Mouse (Mus musculus) intestine, embryonic 15.5 days (tissue): ENCODE data around the gene 4833427G06Rik. TPM values are rescaled to one million over a fixed set of nuclear protein-coding genes. Genes with fewer than 3 reads are reported as not detected.

Experiments
- ATAC-seq: fragments of 200-750 bp; cut with Nextera tagmentation; 2 replicates; pipeline ENCODE4 v1.8.0; 2017; ENCODE audit warnings: moderate TSS enrichment, moderate library complexity
- H3K27ac ChIP-seq: fragments of 300-500 bp; sonication (generic); 2 replicates; pipeline ENCODE4 v1.5.1; 2015; ENCODE audit warnings: mild to moderate bottlenecking, inconsistent platforms
- H3K27me3 ChIP-seq: fragments of 300-500 bp; sonication (generic); replicated peaks from 2 replicates; pipeline ENCODE4 v1.6.1; 2015; ENCODE audit warnings: inconsistent platforms
- H3K36me3 ChIP-seq: fragments of 300-500 bp; sonication (generic); 2 replicates; pipeline ENCODE4 v1.6.1; 2015; ENCODE audit warnings: inconsistent platforms
- H3K4me1 ChIP-seq: fragments of 300-500 bp; sonication (generic); replicated peaks from 2 replicates; pipeline ENCODE4 v1.6.1; 2015; ENCODE audit warnings: inconsistent platforms
- H3K4me2 ChIP-seq: fragments of 300-500 bp; sonication (generic); replicated peaks from 2 replicates; pipeline ENCODE4 v1.6.1; 2015; ENCODE audit warnings: mild to moderate bottlenecking, inconsistent platforms
- H3K4me3 ChIP-seq: fragments of 300-500 bp; sonication (generic); replicated peaks from 2 replicates; pipeline ENCODE4 v1.5.1; 2015; ENCODE audit warnings: inconsistent platforms
- H3K9ac ChIP-seq: fragments of 300-500 bp; sonication (generic); 2 replicates; pipeline ENCODE4 v1.6.1; 2015; ENCODE audit warnings: inconsistent platforms
- H3K9me3 ChIP-seq: fragments of 300-500 bp; sonication (generic); 2 replicates; pipeline ENCODE4 v1.6.1; 2016; ENCODE audit warnings: inconsistent platforms
- WGBS: fragments of 180-500 bp; shearing (Covaris S2); methylation state at CpG from one replicate; pipeline ENCODE4 v1.1.7; 2015; 5-methylcytosine and 5-hydroxymethylcytosine counted together
- polyA plus RNA-seq: library from polyadenylated mRNA; unstranded; fragments of >200 nt; fragmentation: Nextera tagmentation; extraction: Ambion mirVana; gene quantifications from 2 replicates; pipeline ENCODE4 v1.2.1, GENCODE M21; 2015

4833427G06Rik gene
- polyA plus RNA-seq, 1 experiment from 2014 or later = not detected

GRCm38 (mm10) chr9:51103808-51104514 lies 2.1 kb upstream of the 4833427G06Rik start:
- H3K4me1 ChIP-seq = peaks cover 8% of the 10 kb centered on the region; the same call in 1 of the 2 replicates
- WGBS = 12% methylated on average over 30 of the region's 30 CpGs
- peak overlapping the region; percentile 56 for H3K9ac ChIP-seq
- peak overlapping the region; percentile 58 for H3K4me3 ChIP-seq
- no peaks in the 10 kb centered on the region; the same call in 1 of the 2 replicates for H3K27me3 ChIP-seq
- no peaks in the 10 kb centered on the region for H3K9me3 ChIP-seq
- H3K36me3 ChIP-seq = no peaks in the 10 kb centered on the region
- H3K4me2 ChIP-seq = peak overlapping the region; percentile 100
- H3K27ac ChIP-seq = no peak overlapping the region
- peak; percentile 59 for ATAC-seq

GRCm38 (mm10) chr9:51102963-51103807 lies 1.3 kb upstream of the 4833427G06Rik start:
- peak; percentile 73 for ATAC-seq
- H3K4me2 ChIP-seq = peak overlapping the region; percentile 100
- H3K9ac ChIP-seq = peak overlapping the region; percentile 56
- H3K27me3 ChIP-seq = no peaks in the 10 kb centered on the region; the same call in 1 of the 2 replicates
- H3K4me1 ChIP-seq = peaks cover 8% of the 10 kb centered on the region; the same call in 1 of the 2 replicates
- H3K9me3 ChIP-seq = no peaks in the 10 kb centered on the region
- H3K27ac ChIP-seq = no peak overlapping the region
- peak overlapping the region; percentile 58 for H3K4me3 ChIP-seq
- 3% methylated on average over 43 of the region's 44 CpGs for WGBS
- no peaks in the 10 kb centered on the region for H3K36me3 ChIP-seq

GRCm38 (mm10) chr9:51096306-51096705 lies 5.6 kb downstream of the 4833427G06Rik start:
- Histone ChIP-seq H3K9me3 (no peaks in the 10 kb centered on the region), H3K27ac (no peak overlapping the region), H3K4me2 (no peak overlapping the region), H3K27me3 (no peaks in the 10 kb centered on the region; the same call in 1 of the 2 replicates), H3K4me1 (no peaks in the 10 kb centered on the region), H3K9ac (no peak overlapping the region), H3K4me3 (no peak overlapping the region), H3K36me3 (no peaks in the 10 kb centered on the region)
- ATAC-seq = no peak
- 40% methylated on average over 2 of the region's 2 CpGs for WGBS

DNA sequence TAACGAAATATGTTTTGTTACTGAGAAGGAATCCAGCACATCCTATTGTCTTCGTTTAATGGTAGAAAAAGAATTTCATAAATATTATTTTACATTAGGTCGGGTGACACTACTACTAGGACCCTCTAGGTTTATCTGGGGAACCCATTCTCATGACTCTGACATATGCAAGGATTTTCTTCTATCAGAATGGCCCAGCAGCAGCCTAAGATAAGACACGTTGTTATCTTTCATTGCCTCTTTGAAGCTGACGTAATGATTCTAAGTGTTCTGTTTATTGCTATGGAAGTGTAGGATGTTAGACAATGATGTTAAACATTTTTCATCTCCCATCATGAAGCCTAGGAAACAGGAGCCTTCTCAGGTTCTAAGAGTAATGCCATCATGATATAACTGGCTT lies 8.2 kb downstream of the 4833427G06Rik start:
- Histone ChIP-seq H3K4me2 (no peak overlapping the region), H3K9ac (no peak overlapping the region), H3K27me3 (no peaks in the 10 kb centered on the region), H3K4me1 (no peaks in the 10 kb centered on the region), H3K9me3 (no peaks in the 10 kb centered on the region), H3K4me3 (no peak overlapping the region), H3K36me3 (no peaks in the 10 kb centered on the region), H3K27ac (no peak overlapping the region)
- WGBS = 60% methylated on average over 5 of the region's 5 CpGs
- no peak for ATAC-seq

DNA sequence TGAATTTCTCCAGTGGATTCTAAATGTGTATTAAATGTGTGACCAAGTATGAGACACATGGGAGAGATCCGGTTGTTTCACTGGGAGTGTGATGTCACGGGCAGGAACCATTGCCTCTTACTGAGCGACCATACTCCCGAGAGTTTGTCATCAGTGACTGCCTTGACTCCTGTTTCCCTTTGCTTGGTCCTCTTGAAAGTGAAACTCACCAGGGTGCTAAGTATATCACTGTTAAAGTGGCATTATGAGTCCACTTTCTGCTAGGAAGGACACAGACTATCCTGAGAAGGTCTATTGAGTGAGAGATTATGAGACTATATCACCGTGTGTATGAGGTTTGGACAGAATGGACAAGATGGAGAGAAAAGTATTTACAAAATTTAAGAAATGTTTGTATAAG lies 20.3 kb downstream of the 4833427G06Rik start:
- Histone ChIP-seq H3K9ac (no peak overlapping the region), H3K4me1 (peaks cover 8% of the 10 kb centered on the region; the same call in 1 of the 2 replicates), H3K36me3 (no peaks in the 10 kb centered on the region), H3K4me2 (no peak overlapping the region), H3K4me3 (no peak overlapping the region), H3K27me3 (no peaks in the 10 kb centered on the region), H3K9me3 (no peaks in the 10 kb centered on the region), H3K27ac (no peak overlapping the region)
- no peak for ATAC-seq
- WGBS = 81% methylated on average over 5 of the region's 5 CpGs

DNA sequence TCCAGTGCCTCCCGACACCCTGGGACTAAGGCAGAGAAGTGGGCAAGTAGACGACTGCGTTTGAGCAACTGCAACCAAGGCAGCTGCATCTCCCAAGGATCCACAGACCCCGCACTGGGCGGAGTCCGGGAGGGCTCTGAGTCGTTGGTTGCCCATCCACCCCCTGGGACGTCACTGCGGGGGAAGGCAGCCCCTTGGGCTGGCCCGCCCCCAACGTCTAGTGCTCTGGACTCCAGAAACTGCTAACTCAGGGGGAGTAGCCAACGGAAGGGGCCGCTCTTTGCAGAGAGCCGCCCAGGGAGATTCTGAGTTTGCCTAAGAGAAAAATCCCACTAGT lies 24.9 kb downstream of the 4833427G06Rik start, which contains the start of gene Layn:
TSS of gene Layn (minus strand) at position 116 of the 337 bp plus-strand sequence.
- Histone ChIP-seq H3K36me3 (no peaks in the 10 kb centered on the region), H3K4me2 (peak within 1 kb of the TSS; percentile 98), H3K9ac (peak within 1 kb of the TSS; percentile 54), H3K9me3 (no peaks in the 10 kb centered on the region), H3K4me1 (peaks cover 15% of the 10 kb centered on the region; the same call in 1 of the 2 replicates), H3K4me3 (peak within 1 kb of the TSS; percentile 52), H3K27me3 (no peaks in the 10 kb centered on the region), H3K27ac (peak within 1 kb of the TSS; percentile 54; the same call in 1 of the 2 replicates)
- under 1% methylated on average over 14 of the region's 14 CpGs for WGBS
- peak; percentile 95 for ATAC-seq

DNA sequence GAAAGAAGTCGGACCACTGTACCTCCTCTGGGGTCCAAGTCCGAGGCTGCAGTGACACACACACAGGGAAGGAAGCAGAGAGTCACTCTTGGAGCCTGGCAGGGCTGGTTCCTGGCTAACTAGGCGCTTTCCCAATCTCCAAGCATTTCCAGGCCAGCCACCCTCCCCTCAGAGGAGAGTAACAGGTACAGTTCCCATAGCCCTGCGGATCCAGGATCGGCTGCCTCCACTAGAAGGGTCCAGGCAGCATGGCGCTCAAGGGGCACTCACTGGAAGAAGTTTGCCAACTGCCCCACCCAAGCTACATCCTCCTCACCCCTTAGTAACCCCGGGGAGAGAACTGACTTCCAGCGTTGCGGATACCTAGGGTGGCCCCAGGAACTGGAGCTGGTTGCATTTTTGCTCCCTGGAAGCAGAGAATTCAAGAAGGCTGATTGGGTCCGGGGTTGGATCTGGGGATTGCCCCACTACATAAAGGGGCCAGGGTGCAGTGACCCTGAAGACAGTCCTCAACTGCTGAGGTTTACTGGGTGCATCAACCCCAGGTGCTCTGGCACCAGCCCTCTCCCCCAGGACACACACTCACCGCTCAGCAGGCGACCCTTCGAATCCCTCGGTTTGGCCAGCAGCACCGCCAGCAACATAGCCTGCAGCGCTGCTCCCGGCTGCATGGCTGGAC lies 25.4 kb downstream of the 4833427G06Rik start:
- ATAC-seq = peak; percentile 63
- peak overlapping the region; percentile 54; the same call in 1 of the 2 replicates for H3K27ac ChIP-seq
- H3K9me3 ChIP-seq = no peaks in the 10 kb centered on the region
- peak overlapping the region; percentile 54 for H3K9ac ChIP-seq
- H3K4me2 ChIP-seq = peak overlapping the region; percentile 98
- peaks cover 15% of the 10 kb centered on the region; the same call in 1 of the 2 replicates for H3K4me1 ChIP-seq
- no peaks in the 10 kb centered on the region for H3K27me3 ChIP-seq
- H3K4me3 ChIP-seq = peak overlapping the region; percentile 52
- under 1% methylated on average over 17 of the region's 17 CpGs for WGBS
- no peaks in the 10 kb centered on the region for H3K36me3 ChIP-seq

GRCm38 (mm10) chr9:51075780-51076179 lies 26.1 kb downstream of the 4833427G06Rik start:
- Histone ChIP-seq H3K4me3 (peak overlapping the region; percentile 52), H3K27ac (no peak overlapping the region), H3K4me1 (peaks cover 15% of the 10 kb centered on the region; the same call in 1 of the 2 replicates), H3K9ac (no peak overlapping the region), H3K36me3 (no peaks in the 10 kb centered on the region), H3K9me3 (no peaks in the 10 kb centered on the region), H3K4me2 (peak overlapping the region; percentile 98), H3K27me3 (no peaks in the 10 kb centered on the region)
- 27% methylated on average over 3 of the region's 3 CpGs for WGBS
- ATAC-seq = peak; percentile 28

- no peaks in the 10 kb centered on the region for H3K9me3 ChIP-seq
- no peak overlapping the region for H3K9ac ChIP-seq
- WGBS = 77% methylated on average over 4 of the region's 4 CpGs
- H3K4me1 ChIP-seq = 0 out of 2 replicates have a peak, but pooled peaks cover 1% of the 10 kb centered on the region
- no peaks in the 10 kb centered on the region for H3K27me3 ChIP-seq
- ATAC-seq = no peak
- no peak overlapping the region for H3K4me3 ChIP-seq
- no peaks in the 10 kb centered on the region for H3K36me3 ChIP-seq
- no peak overlapping the region for H3K27ac ChIP-seq
- H3K4me2 ChIP-seq = no peak overlapping the region
Observed at GRCm38 (mm10) chr9:51070801-51071200, 31.1 kb downstream of the 4833427G06Rik start.

GRCm38 (mm10) chr9:51068202-51068601 lies 33.7 kb downstream of the 4833427G06Rik start:
- ATAC-seq = no peak
- Histone ChIP-seq H3K27me3 (no peaks in the 10 kb centered on the region), H3K9me3 (no peaks in the 10 kb centered on the region), H3K4me1 (no peaks in the 10 kb centered on the region), H3K9ac (no peak overlapping the region), H3K4me2 (no peak overlapping the region), H3K4me3 (no peak overlapping the region), H3K27ac (no peak overlapping the region), H3K36me3 (no peaks in the 10 kb centered on the region)
- WGBS = 54% methylated on average over 3 of the region's 3 CpGs

DNA sequence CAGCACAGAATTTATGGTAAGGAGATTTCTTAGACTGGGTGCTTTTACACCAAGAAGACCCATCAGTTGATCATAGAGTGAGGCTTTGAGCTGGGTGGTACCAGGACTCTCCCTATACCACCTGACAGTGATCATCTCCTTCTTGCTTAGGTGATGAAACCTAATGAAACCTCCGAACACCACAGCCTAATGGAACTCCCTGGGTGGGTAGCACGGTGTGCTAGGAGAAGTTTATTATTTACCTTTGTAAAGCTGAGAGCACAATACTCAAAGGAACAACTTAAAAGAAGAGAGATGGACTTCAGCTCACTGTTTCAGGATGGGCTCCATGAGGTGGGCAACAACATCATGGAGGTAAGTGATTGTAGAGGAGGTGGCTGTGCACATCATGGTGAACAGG lies 41.3 kb downstream of the 4833427G06Rik start, which contains the start of gene Btg4:
TSS of gene Btg4 (plus strand) at position 301 of the 400 bp plus-strand sequence.
- no peak within 1 kb of the TSS for H3K9ac ChIP-seq
- H3K4me1 ChIP-seq = no peaks in the 10 kb centered on the region
- no peaks in the 10 kb centered on the region for H3K36me3 ChIP-seq
- H3K27ac ChIP-seq = no peak within 1 kb of the TSS
- no peak within 1 kb of the TSS for H3K4me3 ChIP-seq
- H3K27me3 ChIP-seq = no peaks in the 10 kb centered on the region
- no peaks in the 10 kb centered on the region for H3K9me3 ChIP-seq
- 90% methylated on average over 2 of the region's 2 CpGs for WGBS
- H3K4me2 ChIP-seq = no peak within 1 kb of the TSS
- no peak for ATAC-seq
